Mouse (Mus musculus) ES-E14 (cell line): ENCODE data around the gene Zcchc17. TPM values are rescaled to one million over a fixed set of nuclear protein-coding genes. Genes with fewer than 3 reads are reported as not detected.

Source experiments
- DNase-seq: peaks from one replicate; pipeline ENCODE4 v3.0.0-alpha.2; 2013; ENCODE audit warnings: low read depth, low spot score
- H3K27ac ChIP-seq: 2 replicates; pipeline ENCODE4 v1.5.1; 2012; ENCODE audit warnings: low read depth, mild to moderate bottlenecking, low read length, moderate library complexity, mixed read lengths; ENCODE audit not compliant: poor library complexity, insufficient read depth, severe bottlenecking
- H3K36me3 ChIP-seq: 2 replicates; pipeline ENCODE4 v1.6.1; 2012; ENCODE audit warnings: mild to moderate bottlenecking, low read length, moderate library complexity, mixed read lengths; ENCODE audit not compliant: control insufficient read depth, poor library complexity, insufficient read depth, severe bottlenecking
- H3K4me1 ChIP-seq, 2 experiments: fragments of 150-350 bp in 1 of 2; sonication (generic) in 1 of 2; 2 replicates each; pipeline ENCODE4 v1.6.1; 2012; ENCODE audit warnings: low read length in 2 of 2, mild to moderate bottlenecking in 1 of 2, mixed read lengths in 1 of 2; ENCODE audit not compliant: control insufficient read depth in 2 of 2, insufficient read depth in 2 of 2, poor library complexity in 1 of 2
- H3K4me3 ChIP-seq, 2 experiments: fragments of 150-350 bp in 1 of 2; sonication (generic) in 1 of 2; 2 replicates each; pipeline ENCODE4 v1.5.1; 2012; ENCODE audit warnings: low read length in 2 of 2, low read depth in 1 of 2, mild to moderate bottlenecking in 1 of 2, mixed read lengths in 1 of 2; ENCODE audit not compliant: insufficient read depth in 1 of 2, poor library complexity in 1 of 2, severe bottlenecking in 1 of 2
- H3K9ac ChIP-seq: 2 replicates; pipeline ENCODE4 v1.6.1; 2012; ENCODE audit warnings: low read depth, mild to moderate bottlenecking, low read length, mixed read lengths; ENCODE audit not compliant: poor library complexity, insufficient read depth, severe bottlenecking
- H3K9me3 ChIP-seq: fragments of 150-350 bp; sonication (generic); 2 replicates; pipeline ENCODE4 v1.6.1; 2012; ENCODE audit warnings: low read depth, mild to moderate bottlenecking, low read length; ENCODE audit not compliant: control insufficient read depth, insufficient read depth
- CHD2 ChIP-seq: IDR thresholded peaks from 2 replicates; pipeline ENCODE4 v1.6.1; 2014; ENCODE audit warnings: mild to moderate bottlenecking, low read depth, low read length, inconsistent platforms
- HCFC1 ChIP-seq: IDR thresholded peaks from 2 replicates; pipeline ENCODE4 v1.6.1; 2012; ENCODE audit warnings: low read length, inconsistent platforms, borderline replicate concordance; ENCODE audit not compliant: insufficient read depth
- MAFK ChIP-seq: IDR thresholded peaks from 2 replicates; pipeline ENCODE4 v1.6.1; 2014; ENCODE audit warnings: mild to moderate bottlenecking, low read depth, low read length, inconsistent platforms; ENCODE audit not compliant: insufficient read depth
- ZC3H11A ChIP-seq: IDR thresholded peaks from 2 replicates; pipeline ENCODE4 v1.6.1; 2012; ENCODE audit warnings: low read depth, mild to moderate bottlenecking, inconsistent platforms, low read length, borderline replicate concordance
- ZNF384 ChIP-seq: IDR thresholded peaks from 2 replicates; pipeline ENCODE4 v1.6.1; 2012; ENCODE audit warnings: low read depth, low read length, inconsistent platforms
- in situ Hi-C, 2 experiments: fragments of 600-800 bp; cut with MboI; formaldehyde crosslinking; loops; one replicate each; pipeline ENCODE4 v1.15.1; 2025; ENCODE audit warnings: low sequenced_read_pairs in 2 of 2, inconsistent platforms in 1 of 2; ENCODE audit not compliant: unreplicated experiment in 2 of 2
- total RNA-seq: library from RNA; depleted of rRNA; stranded (reverse); fragments of 300-350 nt; gene quantifications from 2 replicates; pipeline ENCODE4 v1.2.3, GENCODE M21; 2012

Gene Zcchc17
- total RNA-seq, 1 experiment = 33.3 TPM

DNA sequence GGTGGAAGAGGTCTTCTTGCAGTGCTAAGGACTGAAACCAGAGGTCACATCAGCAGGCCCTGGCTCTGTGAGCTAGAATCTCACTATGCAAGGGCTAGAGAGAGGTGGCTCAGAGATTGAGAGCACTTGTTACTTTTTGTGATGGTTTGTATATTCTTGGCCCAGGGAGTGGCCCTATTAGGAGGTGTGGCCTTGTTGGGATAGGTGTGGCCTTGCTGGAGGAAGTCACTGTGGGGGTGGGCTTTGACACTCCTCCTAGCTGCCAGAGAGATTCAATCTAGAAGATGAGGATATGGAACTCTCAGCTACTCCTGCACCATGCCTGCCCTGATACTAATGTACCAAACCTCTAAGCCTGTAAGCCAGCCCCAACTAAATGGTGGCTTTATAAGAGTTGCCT, 1.8 kb downstream of the Zcchc17 start:
- Histone ChIP-seq H3K36me3 (peaks cover 6% of the 10 kb centered on the region; the same call in 1 of the 2 replicates), H3K4me3 (no peak overlapping the region), H3K9me3 (no peaks in the 10 kb centered on the region), H3K4me1 (peaks cover 7 to 10% of the 10 kb centered on the region in 2 experiments), H3K27ac (no peak overlapping the region; the same call in 1 of the 2 replicates), H3K9ac (no peak overlapping the region)
- in situ Hi-C loops = no loop called here
- TF ChIP-seq ZNF384 = no peak
- TF ChIP-seq HCFC1 = no peak
- no peak for TF ChIP-seq CHD2
- no peak for TF ChIP-seq ZC3H11A
- no peak for TF ChIP-seq MAFK
- DNase-seq = peak; percentile 38

DNA sequence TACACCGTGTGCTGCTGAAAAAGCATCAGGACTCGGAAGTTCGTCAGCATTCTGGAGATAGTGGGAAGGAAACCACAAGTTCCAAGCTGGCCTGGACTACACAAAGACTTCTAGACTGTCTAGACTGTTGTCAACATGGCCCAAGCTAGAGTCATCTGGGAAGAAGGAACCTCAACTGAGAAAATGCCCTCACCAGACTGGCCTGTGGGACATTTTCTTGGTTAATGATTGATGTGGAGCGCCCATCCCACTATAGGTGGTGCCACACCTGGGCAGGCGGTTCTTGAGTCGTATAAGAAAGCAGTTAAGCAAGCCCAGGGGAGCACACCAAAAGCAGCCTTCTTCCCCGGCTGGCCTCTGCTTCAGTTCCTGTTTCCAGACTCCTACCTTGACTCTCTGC, 7.2 kb downstream of the Zcchc17 start:
- no peak overlapping the region for H3K27ac ChIP-seq
- peaks cover 18% of the 10 kb centered on the region for H3K36me3 ChIP-seq

DNA sequence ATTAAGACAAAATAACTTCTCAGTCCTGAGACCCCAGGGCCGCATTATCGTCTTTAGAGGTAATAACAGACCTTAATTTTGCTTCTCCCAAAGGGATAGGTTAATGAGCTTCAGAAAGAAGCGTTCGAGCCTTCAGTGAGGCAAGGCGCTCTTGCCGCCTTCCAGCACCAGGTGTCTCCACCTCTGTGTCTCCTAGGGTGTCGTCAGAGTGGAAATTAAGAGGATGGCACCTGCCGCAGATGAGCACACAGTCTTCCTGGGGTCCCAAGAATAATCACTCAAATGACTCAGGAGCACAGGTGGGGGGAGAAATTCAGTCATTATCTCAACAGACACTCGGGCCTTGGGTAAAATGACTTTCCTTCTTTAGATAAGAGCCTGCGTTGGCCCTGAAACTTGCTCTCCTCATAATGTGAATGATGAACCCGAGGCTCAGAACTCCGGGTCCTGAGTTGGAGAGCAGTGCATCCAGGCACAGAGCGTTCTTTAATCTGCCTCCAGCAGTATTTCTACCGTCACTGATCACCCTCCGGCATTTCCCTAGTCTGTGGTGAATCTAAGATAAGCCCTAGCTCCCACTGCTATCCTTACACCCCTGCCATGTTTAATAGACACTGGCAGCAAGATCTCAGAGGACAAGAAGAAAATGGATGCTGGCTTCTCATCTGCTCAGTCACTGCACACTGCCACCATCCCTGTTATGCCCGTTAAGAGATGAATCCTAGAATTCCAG, 8.9 kb downstream of the Zcchc17 start:
- no peak overlapping the region for H3K9ac ChIP-seq
- in situ Hi-C loops = no loop called here
- no peak overlapping the region for H3K4me3 ChIP-seq
- no peak for DNase-seq
- no peaks in the 10 kb centered on the region for H3K9me3 ChIP-seq
- H3K27ac ChIP-seq = no peak overlapping the region
- no peaks in the 10 kb centered on the region for H3K4me1 ChIP-seq
- peaks cover 18% of the 10 kb centered on the region for H3K36me3 ChIP-seq
- TF ChIP-seq CHD2 (no peak), MAFK (no peak), HCFC1 (no peak), ZC3H11A (no peak)

More for the DNA sequence above, 7.2 kb downstream of the Zcchc17 start:
- in situ Hi-C loops = no loop called here
- no peaks in the 10 kb centered on the region for H3K9me3 ChIP-seq
- H3K4me3 ChIP-seq = no peak overlapping the region
- H3K4me1 ChIP-seq = peaks cover under 1 to 2% of the 10 kb centered on the region in 2 experiments; a peak in 1 of 4 replicates
- H3K9ac ChIP-seq = no peak overlapping the region
- TF ChIP-seq ZC3H11A = no peak
- TF ChIP-seq ZNF384 = no peak
- no peak for TF ChIP-seq CHD2
- DNase-seq = no peak

DNA sequence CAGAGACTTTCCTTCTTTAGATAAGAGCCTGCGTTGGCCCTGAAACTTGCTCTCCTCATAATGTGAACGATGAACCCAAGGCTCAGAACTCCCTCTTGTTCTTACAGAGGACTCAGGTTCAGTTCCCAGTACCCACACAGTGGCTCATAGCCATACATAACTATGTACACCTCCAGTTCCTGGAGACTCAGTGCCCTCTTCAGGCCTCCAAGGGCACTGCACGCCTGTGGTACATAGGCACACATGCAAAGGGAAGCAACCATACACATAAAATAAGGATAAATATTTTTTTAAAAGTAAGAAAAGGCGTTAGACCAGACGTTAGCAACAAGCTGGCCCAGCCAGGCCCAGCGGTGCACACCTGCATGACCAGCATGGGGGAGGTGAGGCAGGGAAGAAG, 10.1 kb downstream of the Zcchc17 start:
- Histone ChIP-seq H3K36me3 (peaks cover 18% of the 10 kb centered on the region), H3K4me1 (no peaks in the 10 kb centered on the region), H3K9me3 (no peaks in the 10 kb centered on the region), H3K4me3 (no peak overlapping the region), H3K9ac (no peak overlapping the region), H3K27ac (no peak overlapping the region)
- TF ChIP-seq HCFC1 (no peak), MAFK (no peak), ZC3H11A (no peak), CHD2 (no peak), ZNF384 (no peak)
- no peak for DNase-seq
- in situ Hi-C loops = no loop called here

DNA sequence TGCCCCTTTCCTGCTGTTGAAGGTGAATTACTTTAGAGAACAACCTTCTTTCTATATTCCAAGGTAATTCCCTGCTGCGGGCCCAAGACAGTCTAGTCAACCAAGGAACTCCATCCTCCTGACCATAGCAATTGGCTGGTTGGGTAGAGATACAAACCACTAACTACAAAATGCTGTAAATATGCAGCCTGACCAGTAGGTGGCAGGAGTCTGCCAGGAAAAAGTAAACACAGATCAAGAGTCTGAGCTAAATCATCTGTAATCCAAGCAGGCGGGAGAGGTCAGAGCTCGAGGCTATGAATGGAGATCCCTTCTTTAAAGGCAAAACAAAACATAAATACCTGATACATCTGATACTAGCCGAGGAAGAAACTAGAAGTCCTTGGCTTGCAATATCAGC, 18.1 kb downstream of the Zcchc17 start:
- no peaks in the 10 kb centered on the region for H3K4me1 ChIP-seq
- DNase-seq = no peak
- peaks cover 9% of the 10 kb centered on the region for H3K36me3 ChIP-seq
- no peak overlapping the region for H3K4me3 ChIP-seq
- no peak overlapping the region for H3K27ac ChIP-seq
- in situ Hi-C loops = no loop called here
- H3K9ac ChIP-seq = no peak overlapping the region
- H3K9me3 ChIP-seq = no peaks in the 10 kb centered on the region
- TF ChIP-seq MAFK (no peak), CHD2 (no peak), HCFC1 (no peak), ZNF384 (no peak), ZC3H11A (no peak)
